Mouse (Mus musculus) gonadal fat pad, adult 2 months (tissue): ENCODE data around the gene Selplg. TPM values are rescaled to one million over a fixed set of nuclear protein-coding genes. Genes with fewer than 3 reads are reported as not detected.

Experiments
- DNase-seq: peaks from one replicate; pipeline ENCODE4 v3.0.0-alpha.2; 2012; ENCODE audit warnings: low read depth
- polyA plus RNA-seq: library from polyadenylated mRNA; depleted of rRNA; stranded (reverse); fragments of >200 nt; gene quantifications from 2 replicates; pipeline ENCODE4 v1.2.3, GENCODE M21; 2012; rRNA removed

Selplg gene
- polyA plus RNA-seq, 1 experiment = 22.3 TPM

DNA sequence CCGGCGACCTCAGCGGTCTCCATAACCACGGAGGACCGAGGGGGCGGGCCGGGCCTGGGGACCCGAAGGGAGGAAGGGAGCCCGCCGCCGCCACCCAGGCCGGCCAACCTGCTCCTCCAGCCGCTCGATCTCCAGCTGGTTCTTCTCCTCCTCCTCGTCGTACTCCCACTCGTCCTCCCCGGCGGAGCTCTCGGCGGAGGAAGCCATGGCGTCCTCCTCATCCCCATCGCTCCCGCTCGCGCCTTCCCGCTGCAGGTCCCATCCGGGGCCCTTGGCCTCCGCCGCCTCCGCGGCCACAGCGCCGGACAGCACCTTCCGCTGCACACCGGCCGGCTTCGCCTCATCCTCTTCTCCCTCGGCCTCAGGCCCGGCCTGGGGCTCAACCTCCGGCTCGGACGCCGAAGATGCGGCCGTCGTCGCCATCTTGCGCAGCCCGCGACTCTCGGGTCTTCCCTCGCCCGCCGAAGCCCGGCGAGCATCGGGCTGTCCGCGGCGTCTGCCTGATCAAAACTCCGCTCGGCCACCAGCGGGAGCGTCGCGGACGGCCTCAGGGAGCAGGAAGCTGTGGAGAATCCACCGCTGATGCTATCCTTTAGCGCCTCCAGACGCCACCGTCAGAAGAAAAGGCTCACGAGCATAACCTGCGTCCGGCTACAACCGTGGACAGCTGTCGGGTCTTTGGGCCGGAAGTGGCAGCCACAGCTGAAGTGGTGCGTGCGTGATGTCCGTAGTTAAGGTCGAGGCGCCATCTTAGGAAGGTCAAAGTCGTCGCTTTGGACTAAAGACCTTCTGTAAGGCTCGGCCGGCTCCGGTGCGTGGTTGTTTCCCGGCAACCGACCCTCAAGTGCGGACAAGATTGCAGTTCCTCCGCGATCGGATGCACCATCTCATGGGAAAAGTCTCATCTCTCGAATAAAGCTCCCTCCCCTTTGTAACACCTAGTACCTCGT is 61.0 kb downstream of the Selplg start:
- DNase-seq = peak; percentile 31

DNA sequence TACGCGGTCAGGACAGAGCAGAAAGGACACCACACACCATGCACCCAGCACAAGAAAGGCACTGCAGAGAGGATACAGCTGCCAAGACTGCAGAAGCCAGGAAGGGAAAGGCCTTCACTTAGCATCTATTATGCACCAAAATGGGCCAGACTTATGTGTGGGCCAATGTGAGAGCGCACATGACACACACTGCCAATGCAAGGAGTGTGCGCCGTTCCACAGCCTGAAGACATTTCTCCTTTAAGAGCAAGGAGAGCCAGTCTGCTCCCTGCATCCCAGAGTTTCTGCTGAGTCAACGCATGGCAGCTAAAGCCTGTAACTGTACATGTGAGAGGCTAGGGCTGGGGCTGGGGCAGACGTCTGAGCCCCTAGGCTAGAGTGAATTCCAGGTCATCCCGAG is 63.6 kb downstream of the Selplg start:
- DNase-seq = no peak

Other genes starting within 250 kb of the Selplg start
- gene Cmklr1, start 182.2 kb downstream of the Selplg start, polyA plus RNA-seq = 75.4 and 80.8 TPM in 2 replicates
- not detected in 2 replicates for gene 1700069L16Rik, start 107.9 kb downstream of the Selplg start, polyA plus RNA-seq
- 16.0 and 17.0 TPM in 2 replicates for gene Ficd, start 96.8 kb downstream of the Selplg start, polyA plus RNA-seq
- 15.4 and 19.2 TPM in 2 replicates for gene Sart3, start 60.1 kb downstream of the Selplg start, polyA plus RNA-seq
- 139 and 177 TPM in 2 replicates for gene Iscu, start 59.9 kb downstream of the Selplg start, polyA plus RNA-seq
- 16.5 and 18.7 TPM in 2 replicates for gene Tmem119, start 32.1 kb downstream of the Selplg start, polyA plus RNA-seq
- gene Coro1c, start 76.1 kb upstream of the Selplg start, polyA plus RNA-seq = 45.0 and 51.0 TPM in 2 replicates
- 11.9 and 14.0 TPM in 2 replicates for gene Ssh1, start 161.2 kb upstream of the Selplg start, polyA plus RNA-seq
- 13.0 and 16.6 TPM in 2 replicates for gene Dao, start 171.1 kb upstream of the Selplg start, polyA plus RNA-seq
- gene Usp30, start 232.8 kb upstream of the Selplg start, polyA plus RNA-seq = 32.8 and 35.0 TPM in 2 replicates